Mouse (Mus musculus): ENCODE data around the gene Mien1. TPM values are rescaled to one million over a fixed set of nuclear protein-coding genes. Genes with fewer than 3 reads are reported as not detected.

Gene Mien1
- total RNA-seq, 2 experiments from 2014 or later = 28.0 to 31.6 TPM

Other genes with a start within 250 kb of the Mien1 start
- 10 to 100 TPM; 23.7 to 26.2 TPM for gene Med1, start 245.7 kb downstream of the Mien1 start, total RNA-seq (2021)
- gene Cdk12, start 235.9 kb downstream of the Mien1 start, total RNA-seq (2021) = 10 to 100 TPM; 16.6 to 25.1 TPM
- gene Neurod2, start 109.3 kb downstream of the Mien1 start, total RNA-seq (2021) = not detected
- under 1 TPM; 0.35 to 0.70 TPM for gene Ppp1r1b, start 90.6 kb downstream of the Mien1 start, total RNA-seq (2021)
- gene Stard3, start 80.6 kb downstream of the Mien1 start, total RNA-seq (2021) = 10 to 100 TPM; 11.4 to 12.1 TPM
- gene Tcap, start 55.2 kb downstream of the Mien1 start, total RNA-seq (2021) = 100 to 1,000 TPM; 585 to 712 TPM
- under 1 TPM; 0.28 to 0.77 TPM for gene Pnmt, start 52.5 kb downstream of the Mien1 start, total RNA-seq (2021)
- gene Pgap3, start 38.5 kb downstream of the Mien1 start, total RNA-seq (2021) = 1 to 10 TPM; 3.2 to 3.5 TPM
- gene Erbb2, start 26.5 kb downstream of the Mien1 start, total RNA-seq (2021) = 1 to 10 TPM; 7.2 to 8.7 TPM
- gene Grb7, start 7.4 kb upstream of the Mien1 start, total RNA-seq (2021) = under 1 TPM; 0.09 to 0.18 TPM
- gene Ikzf3, start 107.0 kb upstream of the Mien1 start, total RNA-seq (2021) = under 1 TPM; 0.09 to 0.93 TPM
- gene Zpbp2, start 112.1 kb upstream of the Mien1 start, total RNA-seq (2021) = not detected
- gene Ormdl3, start 148.4 kb upstream of the Mien1 start, total RNA-seq (2021) = 10 to 100 TPM; 20.4 to 23.1 TPM
- not detected for gene Lrrc3c, start 159.3 kb upstream of the Mien1 start, total RNA-seq (2021)
- 10 to 100 TPM in 1 of 2 experiments, 1 to 10 TPM in 1; 8.2 to 10.3 TPM for gene Gm12355, start 186.7 kb upstream of the Mien1 start, total RNA-seq (2021)
- gene Gsdma3, start 187.4 kb upstream of the Mien1 start, total RNA-seq (2021) = under 1 TPM; 0.45 to 0.47 TPM
- not detected for gene Gsdma2, start 207.8 kb upstream of the Mien1 start, total RNA-seq (2021)
- gene Gsdma, start 225.4 kb upstream of the Mien1 start, total RNA-seq (2021) = not detected
- 100 to 1,000 TPM; 112 to 113 TPM for gene Psmd3, start 243.6 kb upstream of the Mien1 start, total RNA-seq (2021)

All from gastrocnemius, postnatal 10 days (tissue).